Mouse (Mus musculus) liver, adult 2 months (tissue): ENCODE measurements at regions not wholly inside any gene's neighbourhood (a gene's known extent, or its start where the extent isn't known, plus 50 kb on each side); places are given as distances from the start of the nearest gene placed in this dataset.

ENCODE experiments used
- DNase-seq: peaks from one replicate; pipeline ENCODE4 v3.0.0-alpha.2; 2011; ENCODE audit warnings: low read depth, low spot score; ENCODE audit errors: extremely low read depth
- H3K27ac ChIP-seq: fragments of 200-500 bp; replicated peaks from 2 replicates; pipeline ENCODE4 v1.5.1; 2012; ENCODE audit warnings: low read depth, mild to moderate bottlenecking, control low read depth, inconsistent platforms, low read length; ENCODE audit not compliant: insufficient read depth
- H3K27me3 ChIP-seq: fragments of 200-500 bp; 2 replicates; pipeline ENCODE4 v1.6.1; 2012; ENCODE audit warnings: mild to moderate bottlenecking, moderate library complexity, low read length, inconsistent platforms; ENCODE audit not compliant: control insufficient read depth, insufficient read depth
- H3K36me3 ChIP-seq: fragments of 200-500 bp; 2 replicates; pipeline ENCODE4 v1.6.1; 2012; ENCODE audit warnings: low read length, inconsistent platforms; ENCODE audit not compliant: control insufficient read depth, insufficient read depth
- H3K4me1 ChIP-seq: fragments of 200-500 bp; 2 replicates; pipeline ENCODE4 v1.6.1; 2011; ENCODE audit warnings: low read length; ENCODE audit not compliant: control insufficient read depth, insufficient read depth
- H3K4me3 ChIP-seq: fragments of 200-500 bp; 2 replicates; pipeline ENCODE4 v1.5.1; 2011; ENCODE audit warnings: low read depth, mild to moderate bottlenecking, control low read depth, low read length, moderate library complexity; ENCODE audit not compliant: insufficient read depth
- H3K79me2 ChIP-seq: fragments of 200-500 bp; 2 replicates; pipeline ENCODE4 v1.6.1; 2012; ENCODE audit warnings: inconsistent platforms, mild to moderate bottlenecking, low read length, moderate library complexity; ENCODE audit not compliant: control insufficient read depth, insufficient read depth
- H3K9ac ChIP-seq: fragments of 200-500 bp; 2 replicates; pipeline ENCODE4 v1.6.1; 2012; ENCODE audit warnings: low read depth, mild to moderate bottlenecking, control low read depth, inconsistent platforms, low read length
- CTCF ChIP-seq: fragments of 200-500 bp; IDR thresholded peaks from 2 replicates; pipeline ENCODE4 v1.5.1; 2011; ENCODE audit warnings: low read depth, low read length, control low read depth
- POLR2A ChIP-seq: fragments of 200-500 bp; IDR thresholded peaks from 2 replicates; pipeline ENCODE4 v1.6.1; 2011; ENCODE audit warnings: low read length, control low read depth; ENCODE audit not compliant: insufficient read depth; ENCODE audit errors: extremely low read depth
- WGBS: fragments of 180-500 bp; shearing (Covaris S2); methylation state at CpG from one replicate; pipeline ENCODE4 v1.1.7; 2018; 5-methylcytosine and 5-hydroxymethylcytosine counted together

DNA sequence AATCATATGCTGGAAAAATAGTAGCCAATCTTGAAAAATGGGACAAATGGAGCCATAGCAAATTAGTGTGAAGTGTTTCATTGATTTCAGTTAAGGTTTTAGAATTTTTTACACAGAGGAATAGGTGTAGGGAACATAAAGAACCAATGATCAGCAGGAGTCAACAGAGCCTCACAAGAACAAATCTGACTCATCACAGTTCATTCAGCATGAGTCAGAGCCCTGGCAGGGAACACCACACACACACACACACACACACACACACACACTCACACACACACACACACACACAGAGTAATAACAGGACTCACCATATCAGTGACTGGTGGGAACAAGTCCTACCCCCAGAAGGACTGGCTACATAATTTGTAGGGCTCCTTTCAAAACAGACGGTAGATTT lies 259.7 kb upstream of the Erbb4 start:
- DNase-seq, result no peak
- H3K9ac ChIP-seq, result no peak overlapping the region
- H3K4me1 ChIP-seq, result no peaks in the 10 kb centered on the region
- H3K4me3 ChIP-seq, result no peak overlapping the region
- no peaks in the 10 kb centered on the region for H3K36me3 ChIP-seq
- WGBS, result 65% methylated on average over 1 of the region's 1 CpGs
- H3K79me2 ChIP-seq, result no peaks in the 10 kb centered on the region
- no peaks in the 10 kb centered on the region for H3K27me3 ChIP-seq
- TF ChIP-seq CTCF, result no peak
- no peak for TF ChIP-seq POLR2A
- H3K27ac ChIP-seq, result no peak overlapping the region

DNA sequence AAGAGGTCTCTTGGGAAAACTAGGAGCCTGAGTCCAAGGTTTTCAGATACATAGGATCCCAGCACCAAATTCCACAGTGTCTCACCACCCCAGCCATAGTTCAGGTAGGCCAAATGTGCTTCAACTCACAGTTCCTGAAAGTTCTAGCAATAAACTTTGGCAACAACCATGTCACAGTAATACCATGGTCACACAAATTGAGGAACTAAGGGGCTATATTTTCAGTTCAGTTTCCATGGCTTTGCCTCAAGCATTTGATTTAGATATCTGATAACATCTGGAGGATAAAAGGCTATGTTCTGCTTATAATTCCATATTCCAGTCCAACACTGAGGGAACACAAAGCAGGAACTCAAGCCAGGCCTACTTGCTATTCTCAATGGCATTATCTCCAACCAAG lies 256.2 kb upstream of the Erbb4 start:
- H3K79me2 ChIP-seq, result no peaks in the 10 kb centered on the region
- H3K4me1 ChIP-seq, result no peaks in the 10 kb centered on the region
- H3K27ac ChIP-seq, result no peak overlapping the region
- H3K27me3 ChIP-seq, result no peaks in the 10 kb centered on the region
- H3K9ac ChIP-seq, result no peak overlapping the region
- no peak overlapping the region for H3K4me3 ChIP-seq
- no peak for TF ChIP-seq POLR2A
- no peak for TF ChIP-seq CTCF
- DNase-seq, result no peak
- no peaks in the 10 kb centered on the region for H3K36me3 ChIP-seq

DNA sequence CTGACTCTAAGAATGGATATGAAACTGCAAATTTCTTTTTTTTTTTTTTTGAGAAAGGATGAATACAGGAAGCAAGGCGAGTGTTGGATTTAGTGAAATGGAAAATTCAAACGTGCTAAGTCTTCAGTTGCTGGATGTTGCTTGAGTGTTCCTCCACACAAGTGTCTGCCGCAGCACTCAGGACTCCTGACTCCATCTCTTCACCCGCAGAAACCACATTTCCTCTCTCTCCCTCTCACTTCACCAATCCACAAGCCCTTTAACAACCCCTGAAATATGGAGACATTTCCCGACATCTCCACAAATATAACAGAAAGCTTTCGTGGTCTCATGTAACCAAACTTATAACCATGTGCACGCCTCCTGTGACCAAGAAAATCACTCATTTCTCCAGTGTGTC lies 249.7 kb upstream of the Erbb4 start:
- Histone ChIP-seq H3K4me3 (no peak overlapping the region), H3K27me3 (no peaks in the 10 kb centered on the region), H3K27ac (no peak overlapping the region), H3K4me1 (no peaks in the 10 kb centered on the region), H3K79me2 (no peaks in the 10 kb centered on the region), H3K9ac (no peak overlapping the region), H3K36me3 (no peaks in the 10 kb centered on the region)
- WGBS, result 82% methylated on average over 7 of the region's 7 CpGs
- no peak for TF ChIP-seq CTCF
- no peak for TF ChIP-seq POLR2A
- DNase-seq, result no peak

DNA sequence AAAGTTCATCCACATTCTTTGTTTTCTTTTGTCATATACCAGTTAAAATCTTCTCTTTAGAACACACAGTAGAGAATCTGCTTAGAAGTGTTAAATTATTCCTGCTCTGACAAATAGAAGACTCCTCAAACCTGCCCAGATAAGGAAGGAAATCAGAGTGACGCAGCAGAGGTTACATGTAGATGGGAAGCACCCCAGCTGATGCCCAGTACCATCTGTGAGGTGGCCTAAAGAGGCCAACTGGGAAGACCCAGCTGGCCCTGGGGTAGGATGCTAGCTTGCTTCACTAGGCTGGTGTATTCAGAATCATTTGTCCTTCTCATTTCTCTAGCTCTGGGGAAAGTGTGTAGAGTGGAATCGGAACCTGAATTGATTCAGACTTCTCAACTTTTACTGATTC lies 242.6 kb upstream of the Erbb4 start:
- H3K27ac ChIP-seq, result no peak overlapping the region
- TF ChIP-seq CTCF, result no peak
- TF ChIP-seq POLR2A, result no peak
- WGBS, result 88% methylated on average over 2 of the region's 2 CpGs

DNA sequence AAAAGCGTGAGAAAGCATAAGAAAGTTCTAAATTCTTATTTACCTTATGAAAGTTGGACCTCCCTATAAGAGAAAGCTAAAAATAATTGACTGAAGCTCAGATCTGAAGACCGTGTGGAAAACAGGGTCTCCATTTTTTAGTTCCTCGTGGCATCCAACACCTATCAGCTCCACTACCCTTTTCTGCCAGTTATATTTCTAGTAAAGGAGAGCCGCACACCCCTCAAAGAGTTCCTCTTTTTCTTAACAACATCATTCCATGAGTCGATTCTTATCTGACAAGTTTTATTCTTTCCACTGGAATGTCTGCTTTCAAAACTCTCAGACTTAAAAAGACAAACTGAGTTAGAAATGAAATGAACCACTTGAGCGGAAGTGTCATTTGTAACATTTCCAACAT lies 242.0 kb upstream of the Erbb4 start:
- 83% methylated on average over 6 of the region's 6 CpGs for WGBS

More for the DNA sequence above, 242.6 kb upstream of the Erbb4 start:
- no peak overlapping the region for H3K9ac ChIP-seq
- H3K4me3 ChIP-seq, result no peak overlapping the region
- DNase-seq, result no peak
- H3K79me2 ChIP-seq, result no peaks in the 10 kb centered on the region
- H3K4me1 ChIP-seq, result no peaks in the 10 kb centered on the region
- H3K36me3 ChIP-seq, result no peaks in the 10 kb centered on the region
- no peaks in the 10 kb centered on the region for H3K27me3 ChIP-seq

DNA sequence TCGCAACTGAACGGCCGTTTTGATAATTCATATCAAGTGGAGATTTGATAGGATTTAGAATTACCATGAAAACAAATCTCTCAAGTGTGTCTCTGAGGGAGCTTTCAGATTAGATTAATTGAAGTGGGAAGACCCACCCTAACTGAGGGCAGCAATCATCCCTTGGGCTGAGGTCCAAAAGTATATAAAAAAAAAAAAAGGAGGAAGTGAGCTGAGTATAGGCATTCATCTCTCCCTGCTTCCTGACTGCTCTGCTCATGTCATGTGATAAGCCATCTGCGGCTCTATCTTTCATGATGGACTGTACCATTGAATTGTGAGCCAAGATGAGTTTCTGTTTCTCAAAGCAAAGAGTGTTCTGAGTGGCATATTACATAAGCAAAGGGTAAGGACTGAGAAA lies 234.2 kb upstream of the Erbb4 start:
- Histone ChIP-seq H3K27ac (no peak overlapping the region), H3K4me1 (no peaks in the 10 kb centered on the region), H3K9ac (no peak overlapping the region), H3K27me3 (no peaks in the 10 kb centered on the region), H3K79me2 (no peaks in the 10 kb centered on the region), H3K4me3 (no peak overlapping the region), H3K36me3 (no peaks in the 10 kb centered on the region)
- no peak for DNase-seq
- 81% methylated on average over 4 of the region's 4 CpGs for WGBS
- TF ChIP-seq CTCF, result no peak
- no peak for TF ChIP-seq POLR2A

More for the DNA sequence above, 242.0 kb upstream of the Erbb4 start:
- Histone ChIP-seq H3K27me3 (no peaks in the 10 kb centered on the region), H3K4me3 (no peak overlapping the region), H3K4me1 (no peaks in the 10 kb centered on the region), H3K27ac (no peak overlapping the region), H3K79me2 (no peaks in the 10 kb centered on the region), H3K9ac (no peak overlapping the region), H3K36me3 (no peaks in the 10 kb centered on the region)
- TF ChIP-seq POLR2A (no peak), CTCF (no peak)
- no peak for DNase-seq
